Mouse (Mus musculus) thymus, postnatal 4 days (tissue): ENCODE results near the gene Macf1.
A peak's percentile ranks its signal among the peaks of the same experiment; 100 is the strongest.

ENCODE experiments used
- DNase-seq: peaks from one replicate; pipeline ENCODE4 v3.0.0; 2021

Macf1 gene

DNA sequence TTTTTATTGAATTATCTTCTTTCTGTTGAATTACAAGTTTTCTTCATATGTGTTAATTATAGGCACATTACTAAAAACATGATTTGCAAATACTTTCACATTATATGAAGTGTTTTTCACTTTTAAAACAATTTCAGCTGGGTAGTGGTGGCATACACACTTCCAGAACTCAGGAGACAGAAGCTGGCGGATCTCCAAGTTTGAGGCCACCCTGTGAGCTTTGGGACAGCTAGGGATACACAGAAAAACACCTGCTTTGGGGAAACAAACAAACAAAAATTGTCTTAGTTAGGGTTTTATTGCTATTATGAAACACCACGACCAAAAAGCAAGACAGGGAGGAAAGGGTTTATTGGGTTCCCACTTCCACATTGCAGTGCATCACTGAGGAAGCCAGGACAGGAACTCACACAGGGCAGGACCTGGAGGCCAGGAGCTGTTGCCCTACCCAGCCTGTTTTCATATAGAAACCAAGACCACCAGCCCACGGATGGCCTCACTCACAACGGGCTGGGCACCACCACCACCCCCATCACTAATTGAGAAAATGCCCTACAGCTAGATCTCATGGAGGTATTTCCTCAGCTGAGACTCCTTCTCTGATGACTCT, 93.0 kb downstream of the Macf1 start:
- DNase-seq = no peak

DNA sequence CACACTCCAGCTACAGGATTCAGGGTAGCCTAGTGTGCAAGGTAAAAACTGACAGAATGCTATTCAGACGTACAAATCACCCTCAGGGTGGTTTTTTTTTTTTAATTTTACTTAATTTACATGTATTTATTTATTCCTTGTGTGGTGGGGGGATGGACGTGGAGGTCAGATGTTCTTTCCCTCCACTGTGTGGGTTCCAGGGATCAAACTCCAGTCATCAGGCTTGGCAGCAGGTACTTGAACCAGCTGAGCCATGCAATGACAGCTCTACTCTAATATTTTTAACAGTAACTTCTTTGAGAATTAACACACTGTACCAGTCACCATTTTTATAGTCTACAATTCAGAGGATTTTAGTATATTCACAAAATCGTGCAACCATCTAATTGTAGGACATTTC, 94.7 kb downstream of the Macf1 start:
- DNase-seq = no peak

DNA sequence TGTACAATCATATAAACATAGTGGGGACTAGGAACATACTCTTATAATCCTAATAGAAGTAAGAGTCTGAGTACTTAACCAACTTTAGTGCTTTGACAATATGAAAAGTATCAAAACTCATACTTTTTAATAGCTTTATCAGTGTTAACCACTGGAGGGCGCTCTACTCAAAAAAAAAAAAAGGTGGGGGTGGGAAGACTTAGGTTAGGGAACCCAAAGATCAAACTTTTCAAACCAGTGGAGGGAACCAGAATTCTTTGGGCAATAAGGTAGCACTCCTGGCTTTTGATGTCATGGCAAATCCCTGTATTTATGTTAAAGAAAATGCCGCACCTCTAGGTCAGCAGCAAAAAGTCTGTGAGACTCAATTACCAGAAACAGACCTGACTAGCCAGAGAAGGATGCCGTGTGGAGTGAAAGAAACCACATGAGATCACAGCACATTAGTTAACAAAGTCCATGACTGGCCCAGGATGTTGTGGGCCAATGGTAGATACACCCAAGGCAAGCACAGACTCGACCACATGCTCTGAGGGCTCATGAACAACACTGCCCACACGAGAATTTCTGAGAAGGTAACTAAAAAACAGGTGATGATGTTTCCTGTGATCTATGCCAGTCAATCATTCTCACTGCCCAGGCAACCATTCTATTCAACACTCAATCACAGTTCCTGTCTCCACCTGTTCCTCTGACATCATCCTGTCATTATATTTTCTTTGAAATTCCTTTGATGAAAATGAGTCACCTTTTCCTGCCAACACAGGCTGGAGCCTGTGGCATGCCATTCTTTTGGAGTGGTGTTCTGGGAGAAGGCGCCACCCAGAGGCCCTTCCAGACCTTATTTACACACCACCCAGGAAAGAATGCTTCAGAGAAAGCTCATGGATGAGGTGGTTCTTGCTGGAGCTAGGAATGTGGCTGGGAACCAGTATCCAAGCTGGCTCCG, 95.5 kb downstream of the Macf1 start:
- no peak for DNase-seq

DNA sequence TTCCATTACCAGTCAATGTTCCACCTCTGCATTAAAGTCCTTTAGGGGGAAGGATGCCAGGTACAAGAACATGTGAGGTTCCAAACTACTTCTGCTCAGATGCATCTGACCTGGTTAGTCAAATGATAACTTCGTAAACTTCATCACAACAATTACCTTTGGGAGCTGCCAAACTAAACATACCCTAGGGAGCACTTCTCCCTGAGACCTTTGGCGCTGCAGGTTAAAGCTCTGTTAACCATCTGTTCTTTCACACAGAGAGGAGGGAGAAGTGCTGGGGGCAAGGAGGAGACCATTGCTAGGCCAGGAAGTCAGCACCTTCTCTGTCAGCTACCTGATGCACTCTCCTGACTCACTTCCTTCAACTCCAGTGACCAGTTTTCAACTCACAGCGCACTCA, 96.5 kb downstream of the Macf1 start:
- no peak for DNase-seq

DNA sequence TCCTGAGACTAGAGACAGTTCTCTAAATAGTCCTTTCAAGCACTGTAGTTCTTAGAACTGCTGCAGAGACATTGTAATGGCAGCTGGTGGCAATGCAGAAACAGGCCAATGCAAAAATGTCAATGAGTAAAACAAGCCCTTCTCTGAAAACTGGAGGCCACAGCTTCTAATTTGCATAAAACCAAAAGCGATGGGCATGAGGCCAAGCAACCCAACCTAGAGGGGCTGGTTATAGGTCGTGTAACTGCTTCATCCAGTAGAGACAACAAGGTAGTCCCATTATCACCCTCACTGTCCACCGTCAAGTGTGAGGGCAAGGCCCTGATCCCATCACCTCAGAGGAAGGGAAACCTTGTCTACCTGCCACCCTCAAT, 99.5 kb downstream of the Macf1 start:
- DNase-seq = no peak

DNA sequence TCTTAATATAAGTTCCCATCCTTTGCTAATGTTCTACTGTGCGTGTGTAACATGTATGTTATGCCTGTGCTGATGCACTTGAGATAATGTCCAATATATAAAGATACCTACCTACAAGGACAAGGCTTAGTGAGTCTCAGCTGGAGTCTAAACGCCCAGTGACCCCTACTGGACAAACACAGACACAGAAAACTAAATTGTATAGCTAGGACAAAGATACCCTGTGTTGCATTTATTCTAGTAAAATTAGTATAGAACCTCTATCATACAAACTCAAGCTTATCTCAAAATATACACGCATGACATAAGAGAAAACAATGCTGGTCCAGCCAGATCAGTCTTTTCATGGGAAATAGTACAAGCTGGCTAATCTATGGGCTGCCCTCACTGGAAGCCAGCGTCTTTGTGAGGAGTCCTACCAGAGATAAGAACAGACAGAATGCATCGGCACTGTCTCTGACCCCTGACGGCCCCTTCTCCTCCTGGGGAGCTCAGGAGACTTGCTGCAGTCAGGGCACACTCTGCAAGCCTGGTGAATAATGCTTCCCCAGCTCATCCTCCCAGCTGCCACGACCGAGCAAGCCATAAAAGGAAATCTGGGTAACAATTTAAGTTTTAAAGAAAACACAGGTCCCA, 100.0 kb downstream of the Macf1 start:
- DNase-seq = peak; percentile 42

DNA sequence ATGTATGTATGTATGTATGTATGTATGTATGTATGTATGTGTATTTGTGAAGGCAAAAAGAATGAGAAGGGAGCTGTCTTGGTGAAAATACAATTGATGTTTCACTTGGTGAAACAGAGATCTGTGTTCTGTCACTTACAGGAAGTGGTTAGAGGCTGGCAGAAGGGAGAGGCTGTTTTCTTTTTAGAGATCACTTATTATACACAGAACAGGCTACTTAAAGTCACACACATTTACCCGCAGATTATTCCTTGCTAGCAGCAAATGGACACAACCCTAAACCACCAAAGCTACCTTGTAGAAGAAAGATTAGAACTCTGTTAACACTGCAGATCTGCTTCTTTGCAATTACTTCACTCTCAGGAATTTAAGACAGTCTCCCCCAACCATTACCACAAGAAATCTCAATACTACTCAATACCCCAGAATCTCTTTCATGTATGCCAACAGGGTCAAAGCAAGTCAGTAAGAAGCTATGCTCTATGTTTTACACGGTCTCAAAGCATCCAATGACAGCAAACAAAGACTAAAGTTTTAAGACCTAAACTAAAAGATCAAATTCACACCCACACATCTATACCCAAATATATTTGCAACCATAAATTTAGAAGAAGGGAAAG, 106.6 kb downstream of the Macf1 start:
- DNase-seq = no peak

DNA sequence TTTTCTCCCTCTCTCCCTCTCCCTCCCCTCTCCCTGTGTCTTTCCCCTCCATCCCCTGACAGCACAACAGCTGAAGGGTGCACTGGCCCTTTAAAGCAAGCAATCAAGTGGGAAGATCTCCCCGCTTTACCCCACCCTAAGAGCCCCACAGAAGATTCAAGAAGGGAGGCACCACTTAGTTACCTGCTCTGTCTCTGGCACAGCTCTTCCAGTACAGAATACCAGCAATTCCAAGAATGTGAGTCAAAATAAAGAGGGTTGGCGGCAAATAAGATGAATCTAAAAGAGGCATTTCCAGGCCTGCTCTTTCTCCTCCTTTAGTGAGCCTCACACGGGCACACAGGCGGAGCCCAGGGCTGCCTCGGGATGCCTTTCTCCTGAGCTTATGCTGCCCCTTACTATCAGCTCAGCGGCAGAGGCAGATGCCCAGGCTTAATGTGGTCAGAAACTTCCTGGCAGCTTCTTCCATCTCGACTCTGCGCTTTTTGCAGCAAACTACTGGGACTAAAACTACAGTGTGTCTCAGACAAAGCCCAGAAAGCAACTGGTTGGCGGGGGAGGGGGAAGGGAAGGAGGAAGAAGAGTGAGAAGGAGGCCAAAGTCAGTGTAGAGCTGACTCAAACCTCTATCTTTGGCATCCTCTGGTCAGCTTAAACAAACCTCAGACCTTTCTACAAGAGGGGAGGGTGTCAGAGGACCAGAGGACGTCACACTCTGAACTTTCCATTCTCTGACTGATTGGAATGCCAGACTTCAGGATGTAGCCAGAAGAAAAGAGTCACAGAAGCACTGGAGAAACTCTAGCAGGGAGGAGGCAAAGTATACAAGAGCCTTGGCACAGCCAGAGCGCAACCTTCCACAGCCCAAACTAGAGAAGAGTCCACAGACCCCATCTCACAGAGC, 111.5 kb downstream of the Macf1 start:
- peak; percentile 77 for DNase-seq

DNA sequence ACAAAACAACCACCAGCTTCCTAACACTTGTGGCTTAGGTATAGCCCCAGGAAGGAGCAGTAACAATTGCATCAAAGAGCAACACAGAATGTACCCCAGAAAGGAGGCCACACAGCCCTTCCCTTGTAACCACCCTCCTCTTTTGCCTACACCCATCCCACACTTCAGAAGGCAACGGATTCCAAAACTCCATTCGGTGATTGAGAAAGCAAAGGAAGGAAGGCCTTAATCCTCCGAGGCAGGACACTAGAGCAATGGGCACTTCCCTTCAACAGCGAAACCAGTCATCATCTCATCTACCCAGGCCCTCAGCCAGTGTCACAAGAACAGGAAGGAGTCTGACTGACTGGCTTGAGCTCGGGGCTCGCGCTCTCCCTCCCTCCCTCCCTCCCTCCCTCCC, 112.3 kb downstream of the Macf1 start:
- peak; percentile 57 for DNase-seq

DNA sequence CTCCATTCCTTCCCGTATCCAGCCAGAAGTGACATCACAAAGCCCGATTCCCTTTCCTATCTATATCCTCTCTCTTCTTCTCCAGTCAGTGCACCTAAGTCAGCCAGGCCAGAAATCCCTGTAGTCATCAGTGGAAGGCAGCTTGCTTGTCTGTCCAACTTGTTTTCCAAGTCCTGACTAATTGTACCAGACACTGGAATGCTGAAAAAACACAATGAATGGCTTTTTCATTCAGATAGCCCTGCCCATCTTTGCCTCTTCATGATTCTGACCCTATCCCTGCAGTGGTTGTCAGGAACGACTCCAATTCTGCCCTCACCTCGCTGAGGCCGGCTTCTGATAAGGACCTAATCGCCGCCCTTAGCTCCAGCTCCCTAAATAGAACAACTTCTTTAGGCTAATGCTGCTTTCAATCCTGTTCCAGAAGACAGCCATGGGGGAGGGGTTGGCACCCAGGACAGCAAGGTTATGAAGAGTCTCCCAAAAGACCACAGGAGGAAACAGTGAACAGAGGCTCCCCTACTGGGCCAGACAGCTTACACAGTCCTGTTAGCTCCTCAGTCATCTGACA, 118.8 kb downstream of the Macf1 start:
- DNase-seq = peak; percentile 42

DNA sequence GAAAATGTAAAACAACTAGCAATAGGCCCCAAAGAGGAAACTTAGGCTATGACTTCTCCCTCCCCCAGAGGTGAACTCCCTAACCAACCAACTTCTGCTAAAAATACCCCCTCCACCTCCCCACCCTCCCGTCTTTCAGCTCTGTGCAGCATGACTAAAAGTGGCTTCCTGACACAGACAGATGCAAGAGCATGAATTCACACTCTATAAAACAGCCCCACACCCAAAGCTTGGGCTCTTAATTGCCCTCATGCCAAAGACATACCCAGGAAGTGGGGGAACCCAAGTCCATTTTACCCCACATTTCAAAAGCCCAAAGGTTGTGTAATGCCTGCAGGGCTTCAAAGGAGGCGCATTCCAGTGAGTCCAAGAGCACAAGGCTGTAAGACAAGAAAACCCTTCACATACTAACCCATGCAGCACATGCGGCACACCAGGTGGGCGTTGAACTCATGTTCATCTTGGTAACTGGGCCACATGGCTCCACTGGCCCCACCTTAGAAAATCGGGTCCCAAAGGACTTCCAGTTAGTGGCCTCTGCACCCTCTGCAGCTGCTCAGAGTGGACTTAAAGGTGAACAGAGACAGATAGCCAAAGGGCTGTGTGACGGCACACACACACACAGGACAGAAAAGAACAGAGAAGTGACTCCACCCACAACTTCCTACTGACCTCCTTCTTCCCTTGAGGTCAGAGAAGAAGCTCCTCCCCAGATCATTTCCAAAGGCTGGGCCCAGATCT, 119.9 kb downstream of the Macf1 start:
- peak; percentile 57 for DNase-seq

DNA sequence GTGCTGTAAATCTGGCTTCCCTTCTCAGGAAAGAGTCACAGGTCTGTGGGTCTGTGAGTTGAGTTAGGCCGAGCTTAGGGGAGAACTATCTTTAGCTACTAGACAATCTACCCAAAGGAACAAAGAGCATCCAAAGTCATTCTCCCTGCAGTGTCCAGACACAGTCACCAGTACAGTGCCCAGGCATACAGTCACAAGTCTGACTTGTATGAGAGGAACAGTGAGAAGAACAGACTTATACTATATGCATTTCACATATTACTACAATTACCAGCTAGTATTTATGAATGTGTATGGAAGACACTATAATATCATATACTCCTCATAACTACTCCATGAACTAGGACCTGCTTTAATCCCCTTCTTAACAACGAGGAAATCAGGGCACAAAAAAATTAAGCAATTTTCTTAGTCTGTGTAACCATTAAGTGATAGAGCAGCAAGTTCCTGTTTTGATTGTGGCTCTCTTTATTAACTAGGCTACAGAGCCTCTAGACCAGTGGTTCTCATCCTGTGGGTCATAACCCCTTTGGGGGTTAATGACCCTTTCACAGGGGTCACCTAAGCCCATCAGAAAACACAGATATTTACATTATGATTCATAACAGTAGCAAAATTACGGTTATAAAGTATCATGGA, 121.9 kb downstream of the Macf1 start:
- no peak for DNase-seq

DNA sequence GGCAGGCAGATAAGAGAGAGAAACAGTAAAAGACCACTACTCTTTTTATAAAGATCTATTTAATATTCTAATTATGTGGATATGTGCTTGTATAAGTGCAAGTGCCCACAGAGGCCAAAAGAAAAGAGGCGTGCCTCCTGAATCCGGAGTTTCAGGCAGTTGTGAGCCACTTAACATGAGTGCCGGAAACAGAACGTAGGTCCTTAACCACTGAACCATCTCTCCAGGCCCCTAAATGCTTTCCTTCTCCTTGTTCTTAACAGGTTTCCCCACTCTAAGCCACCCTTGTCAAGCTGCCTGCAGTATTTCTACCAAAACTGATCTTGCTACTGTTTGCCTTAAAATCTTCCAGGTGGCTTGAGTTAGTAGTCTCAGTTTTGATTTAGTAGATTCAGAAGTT, 123.3 kb downstream of the Macf1 start:
- no peak for DNase-seq

DNA sequence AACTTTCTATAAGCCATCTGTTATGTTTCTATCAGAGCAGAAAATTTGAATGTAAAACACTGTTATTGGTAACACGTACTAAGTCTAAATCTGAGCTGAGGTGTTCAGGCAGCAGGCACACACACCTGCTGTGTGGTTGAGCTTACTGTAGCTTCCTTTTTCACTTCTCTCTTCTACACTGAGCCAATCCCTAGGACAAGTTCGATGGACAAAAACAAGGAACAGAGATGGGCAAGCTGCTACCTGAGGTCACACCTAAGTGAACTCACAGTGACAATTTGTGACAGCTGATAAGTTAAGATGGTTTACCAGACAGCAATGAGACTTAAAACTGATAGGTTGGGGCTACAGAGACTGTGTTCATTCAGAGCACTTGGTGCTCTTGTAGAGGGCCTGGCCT, 125.7 kb downstream of the Macf1 start:
- DNase-seq = no peak

DNA sequence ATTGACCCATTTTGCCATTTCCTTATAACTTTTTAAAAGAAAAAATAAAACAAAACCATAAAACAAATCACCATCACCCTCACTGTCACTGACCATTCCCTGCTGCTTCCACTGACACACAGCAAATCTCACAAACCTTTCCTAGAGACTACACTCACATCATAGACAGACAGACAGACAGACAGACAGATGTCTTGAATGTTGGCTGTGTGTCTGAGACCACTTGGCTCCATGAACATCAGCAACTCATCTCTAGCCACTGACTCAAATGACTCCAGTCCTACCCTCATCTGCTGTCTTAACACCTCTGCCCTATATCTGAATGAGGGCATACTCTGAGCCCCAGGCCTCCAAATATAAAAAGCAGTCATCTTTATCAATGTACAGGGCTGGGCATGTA, 128.9 kb downstream of the Macf1 start:
- DNase-seq = no peak

DNA sequence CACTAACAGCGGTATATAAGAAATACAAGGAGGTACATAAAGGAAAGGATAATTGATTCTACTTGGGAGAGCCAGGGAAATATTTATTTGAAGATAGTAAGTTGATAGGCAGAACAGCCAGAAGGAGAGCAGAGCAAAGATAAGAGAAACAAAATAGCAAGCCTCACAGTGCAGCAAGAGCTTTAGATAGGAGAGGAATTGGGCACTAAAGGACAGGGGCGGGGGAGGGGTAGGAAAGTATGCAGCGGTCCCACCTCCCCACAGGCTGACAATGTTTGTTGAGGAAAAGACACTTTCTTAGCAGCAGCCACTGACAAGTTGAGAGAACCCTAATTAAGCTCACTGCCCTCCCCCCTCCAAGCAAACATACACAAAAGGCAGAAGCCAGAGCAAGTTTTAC, 131.5 kb downstream of the Macf1 start:
- DNase-seq = no peak

DNA sequence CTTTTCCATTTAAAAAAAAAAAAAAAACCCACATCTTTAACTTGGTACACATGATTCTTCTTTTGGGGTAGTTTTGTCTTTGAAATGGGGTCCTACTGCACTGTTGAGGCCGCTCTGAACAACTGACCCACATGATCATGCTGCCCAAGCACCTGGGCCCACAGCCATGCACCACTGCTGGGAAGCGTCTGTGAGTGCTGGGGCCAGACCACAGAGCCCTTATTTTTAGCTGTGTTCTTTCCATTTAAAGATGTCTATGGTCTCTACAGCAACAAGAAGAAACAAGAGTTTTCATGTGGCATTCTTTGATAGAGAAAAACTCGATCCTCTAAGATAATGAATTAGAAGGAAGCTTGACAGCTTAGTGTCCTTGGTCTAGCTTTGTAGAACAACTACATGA, 135.8 kb downstream of the Macf1 start:
- no peak for DNase-seq

DNA sequence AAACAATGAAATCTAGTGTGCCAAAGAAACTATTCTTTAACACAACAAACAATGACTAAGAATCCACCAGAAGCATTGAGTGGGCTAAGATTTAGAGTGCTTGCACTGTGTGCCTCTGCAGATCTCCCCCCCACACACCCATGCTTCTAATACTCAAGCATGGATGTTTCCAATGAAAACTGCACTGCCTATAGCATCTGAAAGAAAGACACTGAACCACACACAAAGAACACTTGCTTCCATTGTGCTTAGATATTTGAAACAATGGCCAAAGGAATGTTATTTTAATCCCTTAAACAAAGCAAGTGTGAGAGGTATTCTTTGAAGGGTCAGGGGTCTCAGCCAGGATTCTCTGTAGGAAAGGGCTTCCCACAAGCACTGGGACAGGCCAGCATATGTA, 140.5 kb downstream of the Macf1 start:
- no peak for DNase-seq

DNA sequence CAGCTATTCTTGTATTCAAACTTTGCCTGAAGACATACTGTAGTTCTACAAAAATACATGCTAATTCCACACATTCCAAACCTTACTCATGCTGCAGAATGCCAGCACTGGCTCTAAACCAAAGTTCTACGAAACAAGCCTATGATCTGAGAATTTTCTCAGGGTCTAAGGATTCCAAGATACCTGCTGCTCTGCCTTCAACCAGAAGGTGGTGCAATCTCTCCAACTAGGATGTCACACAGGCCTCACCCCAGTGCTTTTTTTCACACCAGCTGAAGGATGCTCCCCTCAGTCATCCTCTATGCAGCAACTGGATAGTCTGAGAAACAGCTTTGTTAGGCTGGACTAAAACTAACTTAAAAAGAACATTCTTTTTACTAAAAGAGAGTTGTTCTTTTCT, 148.9 kb downstream of the Macf1 start:
- peak; percentile 80 for DNase-seq

DNA sequence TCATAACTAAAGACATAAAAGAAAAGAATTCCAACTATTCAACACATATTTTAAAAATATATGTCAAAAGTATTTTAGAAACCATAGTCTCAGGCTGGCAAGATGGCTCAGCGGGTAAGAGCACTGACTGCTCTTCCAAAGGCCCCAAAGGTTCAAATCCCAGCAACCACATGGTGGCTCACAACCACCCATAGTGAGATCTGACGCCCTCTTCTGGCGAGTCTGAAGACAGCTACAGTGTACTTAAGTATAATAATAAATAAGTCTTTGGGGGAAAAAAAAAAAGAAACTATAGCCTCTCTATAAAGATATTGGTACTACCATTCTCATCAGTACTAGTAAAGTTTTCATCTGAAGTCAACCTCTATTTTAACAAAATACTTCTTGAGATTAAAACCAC, 152.2 kb downstream of the Macf1 start:
- DNase-seq = peak; percentile 49

DNA sequence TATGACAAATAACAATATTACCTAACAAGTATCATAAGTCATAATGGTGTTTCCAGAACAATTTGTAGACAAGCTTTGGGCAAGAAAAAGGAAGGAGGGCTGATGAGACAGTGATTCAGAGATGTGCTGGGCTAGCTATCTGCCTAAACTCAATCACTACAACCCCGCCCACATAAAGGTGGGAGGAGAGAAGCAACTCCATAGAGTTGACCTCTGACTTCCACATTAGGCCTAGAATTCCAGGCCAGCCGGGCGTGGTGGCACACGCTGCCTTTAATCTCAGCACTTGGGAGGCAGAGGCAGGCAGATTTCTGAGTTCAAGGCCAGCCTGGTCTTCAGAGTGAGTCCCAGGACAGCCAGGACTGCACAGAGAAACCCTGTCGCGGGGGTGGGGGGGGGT, 153.2 kb downstream of the Macf1 start:
- no peak for DNase-seq
